Mouse (Mus musculus): ENCODE results near the gene Ccdc73.
A peak's percentile ranks its signal among the peaks of the same experiment; 100 is the strongest.
"Not testable (repeated sequence)": the region's sequence is repeated elsewhere in the genome, so short reads cannot be mapped to it uniquely, and the experiment has no call there.

The Ccdc73 gene

GRCm38 (mm10) chr2:104878794-104879193 is 11.2 kb downstream of the Ccdc73 start:
- DNase-seq (ENCODE audit: low read depth): no peak

GRCm38 (mm10) chr2:104886109-104886508 is 18.5 kb downstream of the Ccdc73 start:
- DNase-seq (ENCODE audit: low read depth): no peak

- not testable (repeated sequence) for DNase-seq (ENCODE audit: low read depth)
Measured at GRCm38 (mm10) chr2:104887331-104887730, 19.7 kb downstream of the Ccdc73 start.

- peak; percentile 87 for DNase-seq (ENCODE audit: low read depth)
Measured at GRCm38 (mm10) chr2:104887882-104888566, 20.4 kb downstream of the Ccdc73 start.

- no peak for DNase-seq (ENCODE audit: low read depth)
Measured at GRCm38 (mm10) chr2:104899975-104900374, 32.4 kb downstream of the Ccdc73 start.

GRCm38 (mm10) chr2:104915709-104916108 is 48.1 kb downstream of the Ccdc73 start:
- DNase-seq (ENCODE audit: low read depth): peak; percentile 56

- no peak for DNase-seq (ENCODE audit: low read depth)
Measured at GRCm38 (mm10) chr2:104964492-104964891, 96.9 kb downstream of the Ccdc73 start.

- no peak for DNase-seq (ENCODE audit: low read depth)
Measured at GRCm38 (mm10) chr2:104981712-104982111, 114.1 kb downstream of the Ccdc73 start.

GRCm38 (mm10) chr2:104985796-104986195 is 118.2 kb downstream of the Ccdc73 start:
- peak; percentile 5 for DNase-seq (ENCODE audit: low read depth)

- no peak for DNase-seq (ENCODE audit: low read depth)
Measured at GRCm38 (mm10) chr2:104988974-104989373, 121.4 kb downstream of the Ccdc73 start.

- DNase-seq (ENCODE audit: low read depth): no peak
Measured at GRCm38 (mm10) chr2:104994436-104994835, 126.8 kb downstream of the Ccdc73 start.

GRCm38 (mm10) chr2:104996201-104996600 is 128.6 kb downstream of the Ccdc73 start:
- peak; percentile 22 for DNase-seq (ENCODE audit: low read depth)

GRCm38 (mm10) chr2:105007236-105007635 is 139.6 kb downstream of the Ccdc73 start:
- DNase-seq (ENCODE audit: low read depth): no peak

GRCm38 (mm10) chr2:105016192-105016966 is 148.8 kb downstream of the Ccdc73 start:
- peak; percentile 22 for DNase-seq (ENCODE audit: low read depth)

- peak; percentile 88 for DNase-seq (ENCODE audit: low read depth)
Measured at GRCm38 (mm10) chr2:105016967-105017287, 149.3 kb downstream of the Ccdc73 start, which contains the start of gene Eif3m. TSS of gene Eif3m (minus strand) at chr2:105017080.

GRCm38 (mm10) chr2:105017802-105018201 is 150.2 kb downstream of the Ccdc73 start:
- DNase-seq (ENCODE audit: low read depth): no peak

- no peak for DNase-seq (ENCODE audit: low read depth)
Measured at GRCm38 (mm10) chr2:105019457-105019856, 151.9 kb downstream of the Ccdc73 start.

GRCm38 (mm10) chr2:105021256-105021655 is 153.7 kb downstream of the Ccdc73 start:
- no peak for DNase-seq (ENCODE audit: low read depth)

- no peak for DNase-seq (ENCODE audit: low read depth)
Measured at GRCm38 (mm10) chr2:105021836-105022235, 154.2 kb downstream of the Ccdc73 start.

GRCm38 (mm10) chr2:105023031-105023615 is 155.5 kb downstream of the Ccdc73 start:
- no peak for DNase-seq (ENCODE audit: low read depth)

GRCm38 (mm10) chr2:105023815-105024214 is 156.2 kb downstream of the Ccdc73 start:
- DNase-seq (ENCODE audit: low read depth): no peak

GRCm38 (mm10) chr2:105025610-105026009 is 158.0 kb downstream of the Ccdc73 start:
- not testable (repeated sequence) for DNase-seq (ENCODE audit: low read depth)
